Mouse (Mus musculus): ENCODE measurements around the gene Ift27. TPM values are rescaled to one million over a fixed set of nuclear protein-coding genes. Genes with fewer than 3 reads are reported as not detected.

Ift27 gene
- 5.5 TPM for polyA plus RNA-seq (2014; fragmentation: Illumina TruSeq; extraction: RNeasy Lipid Tissue Mini Kit (QIAGEN cat#74804); ENCODE audit: low read depth, low replicate concordance)

DNA sequence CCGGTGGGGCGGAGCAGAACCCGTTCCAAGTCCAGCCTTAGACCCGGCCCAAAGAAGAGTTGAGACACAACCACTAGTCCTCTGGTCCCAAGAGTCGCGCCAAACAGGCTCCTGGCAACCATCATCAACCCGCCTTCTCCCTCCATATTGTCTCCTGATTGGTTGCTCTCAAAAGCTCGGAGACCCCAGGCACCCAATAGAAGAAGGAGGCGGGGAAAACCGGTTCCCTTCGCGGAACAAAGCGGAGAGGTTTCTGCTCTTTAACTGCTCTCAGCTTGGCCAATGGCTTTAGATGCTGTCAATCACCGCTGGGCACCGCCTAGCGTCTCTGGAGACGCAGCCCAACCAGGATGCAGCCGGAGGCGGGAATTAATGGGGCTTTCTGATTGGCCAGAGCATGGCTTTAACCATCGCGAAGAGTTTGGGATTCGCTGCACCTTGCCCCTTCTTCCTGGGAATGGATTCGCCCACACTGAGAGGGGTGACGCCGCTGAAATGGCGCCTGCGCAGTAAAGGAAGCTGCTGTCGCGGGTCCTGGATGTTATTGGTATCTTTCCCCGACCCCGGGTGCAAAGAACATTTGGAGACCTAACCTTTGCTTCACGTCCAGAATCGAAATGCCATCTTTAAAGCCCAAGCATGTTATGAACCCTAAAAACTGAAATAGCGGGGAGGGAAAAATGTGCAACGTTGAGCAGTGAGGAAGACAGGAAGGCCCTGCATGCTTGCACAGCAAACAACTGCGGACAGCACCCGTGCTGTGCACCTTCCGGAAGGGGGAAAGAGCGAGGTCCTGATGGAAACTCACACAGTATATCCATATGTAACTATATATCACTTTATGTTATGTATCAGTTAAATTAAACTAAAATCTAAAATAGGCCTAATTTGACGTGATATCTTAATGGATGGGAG is at the start of gene Ift27:
Ift27 (minus strand) TSS at position 136 of the 915 bp plus-strand sequence.

DNA sequence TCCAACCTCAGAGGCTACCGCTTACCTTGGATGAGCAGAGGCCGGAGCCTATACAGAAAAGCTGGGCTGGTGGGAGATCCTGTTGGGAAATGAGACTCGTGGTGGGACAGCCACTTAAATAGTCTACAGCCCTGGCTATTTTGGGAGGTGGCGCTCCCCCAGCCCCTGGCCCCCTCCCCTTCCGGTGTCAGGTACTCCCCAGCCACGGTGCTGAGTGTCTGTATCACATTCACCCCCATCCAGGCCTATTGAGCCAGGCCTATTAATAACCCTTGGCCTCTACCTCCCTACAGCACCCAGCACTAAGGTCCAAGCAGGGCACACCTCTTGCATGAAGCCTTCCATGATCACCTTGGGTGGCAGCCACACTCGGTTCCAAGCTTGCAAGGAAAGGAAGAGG is 32.4 kb upstream of the Ift27 start, which contains the start of gene Pvalb:
Pvalb (minus strand) TSS at position 89 of the 400 bp plus-strand sequence.

DNA sequence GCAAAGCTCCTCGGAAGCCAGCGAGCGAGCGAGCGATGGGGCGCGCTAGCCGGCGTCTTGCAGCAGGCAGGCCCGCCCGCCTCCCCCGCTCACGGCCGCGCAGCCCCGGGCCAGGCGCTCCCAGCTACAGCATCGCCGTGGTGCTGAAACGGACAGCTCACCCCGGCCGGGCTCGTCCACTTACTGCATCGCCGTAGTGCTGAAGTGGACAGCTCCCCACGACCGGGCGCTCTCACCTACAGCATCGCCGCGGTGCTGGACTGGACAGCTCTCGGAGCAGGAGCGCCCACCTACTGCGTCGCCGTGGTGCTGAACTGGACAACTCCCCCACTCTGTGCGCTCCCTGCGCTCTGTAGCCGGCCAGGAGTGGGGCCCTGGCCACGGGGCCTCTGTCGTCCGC is 54.2 kb downstream of the Ift27 start, which contains the start of gene Cacng2:
Cacng2 (minus strand) TSS at position 325 of the 400 bp plus-strand sequence.

Other genes with a start within 250 kb of the Ift27 start
- gene Txn2, start 245.1 kb downstream of the Ift27 start, polyA plus RNA-seq (2014; fragmentation: Illumina TruSeq; extraction: RNeasy Lipid Tissue Mini Kit (QIAGEN cat#74804); ENCODE audit: low read depth, low replicate concordance) = 229 TPM
- 3.0 TPM for gene Foxred2, start 217.4 kb downstream of the Ift27 start, polyA plus RNA-seq (2014; fragmentation: Illumina TruSeq; extraction: RNeasy Lipid Tissue Mini Kit (QIAGEN cat#74804); ENCODE audit: low read depth, low replicate concordance)
- gene Eif3d, start 203.3 kb downstream of the Ift27 start, polyA plus RNA-seq (2014; fragmentation: Illumina TruSeq; extraction: RNeasy Lipid Tissue Mini Kit (QIAGEN cat#74804); ENCODE audit: low read depth, low replicate concordance) = 31.0 TPM
- 0.64 TPM for gene Cacng2, start 54.1 kb downstream of the Ift27 start, polyA plus RNA-seq (2014; fragmentation: Illumina TruSeq; extraction: RNeasy Lipid Tissue Mini Kit (QIAGEN cat#74804); ENCODE audit: low read depth, low replicate concordance)
- 19.1 TPM for gene Pvalb, start 32.3 kb upstream of the Ift27 start, polyA plus RNA-seq (2014; fragmentation: Illumina TruSeq; extraction: RNeasy Lipid Tissue Mini Kit (QIAGEN cat#74804); ENCODE audit: low read depth, low replicate concordance)
- gene Ncf4, start 70.7 kb upstream of the Ift27 start, polyA plus RNA-seq (2014; fragmentation: Illumina TruSeq; extraction: RNeasy Lipid Tissue Mini Kit (QIAGEN cat#74804); ENCODE audit: low read depth, low replicate concordance) = not detected
- gene Csf2rb2, start 131.6 kb upstream of the Ift27 start, polyA plus RNA-seq (2014; fragmentation: Illumina TruSeq; extraction: RNeasy Lipid Tissue Mini Kit (QIAGEN cat#74804); ENCODE audit: low read depth, low replicate concordance) = 0.12 TPM
- gene Csf2rb, start 151.6 kb upstream of the Ift27 start, polyA plus RNA-seq (2014; fragmentation: Illumina TruSeq; extraction: RNeasy Lipid Tissue Mini Kit (QIAGEN cat#74804); ENCODE audit: low read depth, low replicate concordance) = 1.1 TPM
- not detected for gene Tex33, start 221.8 kb upstream of the Ift27 start, polyA plus RNA-seq (2014; fragmentation: Illumina TruSeq; extraction: RNeasy Lipid Tissue Mini Kit (QIAGEN cat#74804); ENCODE audit: low read depth, low replicate concordance)
- 4.0 TPM for gene Tst, start 231.8 kb upstream of the Ift27 start, polyA plus RNA-seq (2014; fragmentation: Illumina TruSeq; extraction: RNeasy Lipid Tissue Mini Kit (QIAGEN cat#74804); ENCODE audit: low read depth, low replicate concordance)
- gene Mpst, start 232.3 kb upstream of the Ift27 start, polyA plus RNA-seq (2014; fragmentation: Illumina TruSeq; extraction: RNeasy Lipid Tissue Mini Kit (QIAGEN cat#74804); ENCODE audit: low read depth, low replicate concordance) = 1.8 TPM